Mouse (Mus musculus) heart, embryonic 13.5 days (tissue): ENCODE measurements around the gene Oaz3. TPM values are rescaled to one million over a fixed set of nuclear protein-coding genes. Genes with fewer than 3 reads are reported as not detected.

Experiments
- ATAC-seq: fragments of 200-750 bp; cut with Nextera tagmentation; 2 replicates; pipeline ENCODE4 v1.8.0; 2017; ENCODE audit warnings: moderate TSS enrichment; ENCODE audit not compliant: insufficient number of reproducible peaks, low FRiP score, low TSS enrichment; ENCODE audit errors: extremely low read depth
- H3K27ac ChIP-seq: fragments of 300-500 bp; sonication (generic); replicated peaks from 2 replicates; pipeline ENCODE4 v1.5.1; 2015; ENCODE audit warnings: moderate library complexity, mild to moderate bottlenecking, inconsistent platforms
- H3K27me3 ChIP-seq: fragments of 300-500 bp; sonication (generic); replicated peaks from 2 replicates; pipeline ENCODE4 v1.6.1; 2015; ENCODE audit warnings: mild to moderate bottlenecking, inconsistent platforms
- H3K36me3 ChIP-seq: fragments of 300-500 bp; sonication (generic); 2 replicates; pipeline ENCODE4 v1.6.1; 2015; ENCODE audit warnings: mild to moderate bottlenecking, inconsistent platforms
- H3K4me1 ChIP-seq: fragments of 300-500 bp; sonication (generic); 2 replicates; pipeline ENCODE4 v1.6.1; 2015; ENCODE audit warnings: inconsistent platforms
- H3K4me2 ChIP-seq: fragments of 300-500 bp; sonication (generic); 2 replicates; pipeline ENCODE4 v1.6.1; 2015; ENCODE audit warnings: inconsistent platforms, mild to moderate bottlenecking, moderate library complexity
- H3K4me3 ChIP-seq: fragments of 300-500 bp; sonication (generic); 2 replicates; pipeline ENCODE4 v1.5.1; 2015; ENCODE audit warnings: moderate library complexity, mild to moderate bottlenecking, inconsistent platforms
- H3K9ac ChIP-seq: fragments of 300-500 bp; sonication (generic); 2 replicates; pipeline ENCODE4 v1.6.1; 2015; ENCODE audit warnings: inconsistent platforms, mild to moderate bottlenecking, moderate library complexity
- H3K9me3 ChIP-seq: fragments of 300-500 bp; sonication (generic); 2 replicates; pipeline ENCODE4 v1.6.1; 2016; ENCODE audit warnings: inconsistent platforms
- WGBS: fragments of 180-500 bp; shearing (Covaris S2); methylation state at CpG from one replicate; pipeline ENCODE4 v1.1.7; 2015; ENCODE audit warnings: mixed read lengths; 5-methylcytosine and 5-hydroxymethylcytosine counted together
- polyA plus RNA-seq: library from polyadenylated mRNA; unstranded; fragments of >200 nt; fragmentation: Nextera tagmentation; extraction: Ambion mirVana; gene quantifications from 2 replicates; pipeline ENCODE4 v1.2.1, GENCODE M21; 2015

Oaz3 gene
- polyA plus RNA-seq, 1 experiment from 2014 or later: 0.27 TPM

GRCm38 (mm10) chr3:94476301-94477035 is 32.8 kb upstream of the Oaz3 start:
- peaks cover 36% of the 10 kb centered on the region for H3K27me3 ChIP-seq
- H3K36me3 ChIP-seq: no peaks in the 10 kb centered on the region
- H3K4me1 ChIP-seq: peaks cover 41% of the 10 kb centered on the region
- H3K4me2 ChIP-seq: no peak overlapping the region
- H3K9ac ChIP-seq: no peak overlapping the region
- no peak overlapping the region for H3K27ac ChIP-seq
- no peak for ATAC-seq
- no peak overlapping the region for H3K4me3 ChIP-seq
- no peaks in the 10 kb centered on the region for H3K9me3 ChIP-seq
- 43% methylated on average over 8 of the region's 8 CpGs for WGBS

- ATAC-seq: no peak
- no peak overlapping the region for H3K4me2 ChIP-seq
- peak overlapping the region; percentile 48; the same call in 1 of the 2 replicates for H3K27ac ChIP-seq
- no peaks in the 10 kb centered on the region for H3K36me3 ChIP-seq
- no peaks in the 10 kb centered on the region for H3K9me3 ChIP-seq
- no peak overlapping the region for H3K9ac ChIP-seq
- no peak overlapping the region for H3K4me3 ChIP-seq
- 31% methylated on average over 5 of the region's 5 CpGs for WGBS
- H3K4me1 ChIP-seq: peaks cover 29% of the 10 kb centered on the region
- peaks cover 9% of the 10 kb centered on the region for H3K27me3 ChIP-seq
These were observed 30.0 kb upstream of the Oaz3 start for GRCm38 (mm10) chr3:94473567-94474232.

GRCm38 (mm10) chr3:94473115-94473505 is 29.4 kb upstream of the Oaz3 start:
- Histone ChIP-seq H3K9me3 (no peaks in the 10 kb centered on the region), H3K4me1 (peaks cover 28% of the 10 kb centered on the region), H3K36me3 (no peaks in the 10 kb centered on the region), H3K4me3 (peak overlapping the region; percentile 43), H3K27me3 (peaks cover 3% of the 10 kb centered on the region), H3K9ac (peak overlapping the region; percentile 20; the same call in 1 of the 2 replicates), H3K27ac (peak overlapping the region; percentile 69), H3K4me2 (peak overlapping the region; percentile 73)
- ATAC-seq: no peak
- WGBS: 35% methylated on average over 10 of the region's 10 CpGs

GRCm38 (mm10) chr3:94472447-94473114 is 28.9 kb upstream of the Oaz3 start:
- H3K9ac ChIP-seq: peak overlapping the region; percentile 56

GRCm38 (mm10) chr3:94468931-94469330 is 25.2 kb upstream of the Oaz3 start:
- Histone ChIP-seq H3K36me3 (no peaks in the 10 kb centered on the region), H3K27me3 (no peaks in the 10 kb centered on the region), H3K9me3 (no peaks in the 10 kb centered on the region), H3K4me2 (no peak overlapping the region), H3K4me3 (no peak overlapping the region), H3K4me1 (peaks cover 26% of the 10 kb centered on the region), H3K27ac (no peak overlapping the region), H3K9ac (no peak overlapping the region)
- WGBS: 48% methylated on average over 3 of the region's 3 CpGs
- no peak for ATAC-seq

More at GRCm38 (mm10) chr3:94472447-94473114, 28.9 kb upstream of the Oaz3 start:
- peak overlapping the region; percentile 69 for H3K27ac ChIP-seq
- H3K4me3 ChIP-seq: peak overlapping the region; percentile 43
- H3K4me1 ChIP-seq: peaks cover 25% of the 10 kb centered on the region
- H3K9me3 ChIP-seq: no peaks in the 10 kb centered on the region
- H3K36me3 ChIP-seq: no peaks in the 10 kb centered on the region
- 7% methylated on average over 28 of the region's 28 CpGs for WGBS
- H3K4me2 ChIP-seq: peak overlapping the region; percentile 73
- no peaks in the 10 kb centered on the region; the same call in 1 of the 2 replicates for H3K27me3 ChIP-seq
- no peak for ATAC-seq

DNA sequence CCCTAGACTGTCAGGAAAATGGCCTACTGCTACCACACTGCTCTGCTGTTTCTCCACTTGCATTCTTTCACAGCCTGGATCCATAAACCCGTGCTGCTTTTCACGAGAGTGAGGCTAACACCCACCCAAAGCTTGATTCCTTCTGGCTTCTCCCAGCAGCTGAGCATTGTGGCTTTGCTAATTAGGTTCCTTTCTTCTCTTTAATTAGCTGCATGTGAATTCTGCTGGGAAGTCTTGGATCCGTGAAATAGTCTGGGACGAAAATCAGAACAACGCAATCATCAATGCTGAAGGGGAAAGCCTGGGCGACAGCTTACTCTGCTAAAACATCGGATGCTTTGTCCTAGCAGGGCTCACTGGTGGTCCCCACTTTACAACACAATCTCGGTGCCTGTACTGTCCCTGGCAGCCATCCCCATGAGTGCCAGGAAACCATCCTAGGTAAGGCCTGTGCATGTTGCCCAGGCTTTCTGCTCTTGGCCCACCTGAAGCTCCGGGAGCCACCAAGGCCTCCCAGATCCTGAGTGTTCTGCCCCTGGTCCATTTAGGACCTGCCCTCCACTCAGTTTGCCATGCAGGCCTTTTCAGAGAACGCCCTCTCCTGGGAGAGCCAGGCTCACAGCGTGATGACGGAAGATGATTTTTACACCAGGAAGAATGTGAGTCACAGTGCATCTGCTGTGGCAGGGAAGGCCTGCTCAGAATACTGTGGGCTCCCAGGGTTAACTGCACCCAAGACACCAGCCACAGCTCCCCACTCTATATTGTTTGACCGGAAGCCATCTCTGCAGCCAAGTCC is 22.1 kb upstream of the Oaz3 start:
- Histone ChIP-seq H3K4me1 (peaks cover 5% of the 10 kb centered on the region; the same call in 1 of the 2 replicates), H3K4me3 (no peak overlapping the region), H3K9me3 (no peaks in the 10 kb centered on the region), H3K36me3 (no peaks in the 10 kb centered on the region), H3K27ac (no peak overlapping the region), H3K4me2 (no peak overlapping the region), H3K9ac (no peak overlapping the region), H3K27me3 (no peaks in the 10 kb centered on the region)
- 69% methylated on average over 13 of the region's 13 CpGs for WGBS
- ATAC-seq: no peak

- no peaks in the 10 kb centered on the region for H3K36me3 ChIP-seq
- no peaks in the 10 kb centered on the region for H3K27me3 ChIP-seq
- no peak overlapping the region for H3K27ac ChIP-seq
- H3K9ac ChIP-seq: no peak overlapping the region
- WGBS: 55% methylated on average over 11 of the region's 11 CpGs
- H3K9me3 ChIP-seq: no peaks in the 10 kb centered on the region
- ATAC-seq: no peak
- peaks cover 5% of the 10 kb centered on the region; the same call in 1 of the 2 replicates for H3K4me1 ChIP-seq
- no peak overlapping the region for H3K4me3 ChIP-seq
- no peak overlapping the region for H3K4me2 ChIP-seq
These were observed 20.3 kb upstream of the Oaz3 start for GRCm38 (mm10) chr3:94463926-94464578.

- Histone ChIP-seq H3K4me3 (no peak overlapping the region), H3K9ac (no peak overlapping the region), H3K27ac (no peak overlapping the region), H3K4me1 (peaks cover 8% of the 10 kb centered on the region), H3K9me3 (no peaks in the 10 kb centered on the region), H3K27me3 (peaks cover 10% of the 10 kb centered on the region; the same call in 1 of the 2 replicates), H3K4me2 (no peak overlapping the region), H3K36me3 (no peaks in the 10 kb centered on the region)
- no peak for ATAC-seq
- WGBS: 80% methylated on average over 2 of the region's 2 CpGs
These were observed 16.1 kb upstream of the Oaz3 start for GRCm38 (mm10) chr3:94459834-94460233.

DNA sequence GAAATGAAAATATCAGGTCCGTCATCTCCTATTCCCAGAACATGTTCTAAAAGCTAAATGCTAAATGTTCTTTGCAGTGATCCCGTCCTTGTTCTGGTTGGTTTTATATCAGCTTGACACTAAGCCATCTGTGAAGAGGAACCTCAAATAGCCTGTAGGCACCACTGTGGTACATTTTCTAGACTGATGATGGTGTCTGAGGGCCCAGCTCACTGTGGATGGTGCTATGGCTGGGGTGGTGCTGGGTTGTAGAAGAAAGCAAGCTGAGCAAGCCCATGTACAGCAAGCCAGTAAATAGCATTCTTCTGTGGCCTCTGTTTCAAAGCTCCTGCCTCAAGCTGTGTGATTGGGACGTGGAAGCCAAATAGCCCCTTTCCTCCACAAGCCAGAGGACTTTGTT is 13.3 kb upstream of the Oaz3 start:
- H3K4me3 ChIP-seq: no peak overlapping the region
- WGBS: 64% methylated on average over 3 of the region's 3 CpGs
- no peak overlapping the region for H3K27ac ChIP-seq
- H3K27me3 ChIP-seq: peaks cover 10% of the 10 kb centered on the region; the same call in 1 of the 2 replicates
- H3K4me2 ChIP-seq: peak overlapping the region; percentile 69
- H3K4me1 ChIP-seq: peaks cover 4% of the 10 kb centered on the region; the same call in 1 of the 2 replicates
- H3K36me3 ChIP-seq: no peaks in the 10 kb centered on the region
- no peaks in the 10 kb centered on the region for H3K9me3 ChIP-seq
- ATAC-seq: no peak
- peak overlapping the region; percentile 47; the same call in 1 of the 2 replicates for H3K9ac ChIP-seq

DNA sequence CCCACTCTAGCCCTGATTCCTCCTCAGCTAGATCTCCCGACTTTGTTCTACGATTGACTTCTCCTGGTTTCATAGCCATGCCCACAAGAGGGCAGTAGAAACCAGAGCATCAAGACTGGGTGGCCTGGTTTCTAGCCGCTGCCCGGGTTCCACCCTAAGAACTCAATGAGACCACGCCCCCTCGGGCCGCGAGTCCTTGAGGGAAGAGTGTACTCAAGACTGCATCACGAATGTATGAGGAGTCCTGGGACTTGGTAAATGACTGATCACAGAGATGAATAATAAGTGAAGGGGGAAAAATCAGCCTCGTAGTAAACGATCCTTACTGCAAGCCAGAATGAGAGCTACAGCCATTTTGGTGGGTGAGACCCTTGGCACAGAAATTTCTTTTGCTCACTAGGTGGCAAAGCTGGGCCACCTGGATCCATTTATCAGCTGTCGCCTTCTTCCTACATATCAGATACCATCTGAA is 12.8 kb upstream of the Oaz3 start:
- no peaks in the 10 kb centered on the region for H3K9me3 ChIP-seq
- H3K4me3 ChIP-seq: peak overlapping the region; percentile 50
- H3K27me3 ChIP-seq: peaks cover 10% of the 10 kb centered on the region; the same call in 1 of the 2 replicates
- peak overlapping the region; percentile 69 for H3K4me2 ChIP-seq
- peak overlapping the region; percentile 47; the same call in 1 of the 2 replicates for H3K9ac ChIP-seq
- peaks cover 4% of the 10 kb centered on the region; the same call in 1 of the 2 replicates for H3K4me1 ChIP-seq
- H3K27ac ChIP-seq: no peak overlapping the region
- 3% methylated on average over 12 of the region's 12 CpGs for WGBS
- H3K36me3 ChIP-seq: no peaks in the 10 kb centered on the region
- ATAC-seq: no peak
